Mouse (Mus musculus) bone marrow, adult 2 months (tissue): ENCODE measurements at regions not wholly inside any gene's neighbourhood (a gene's known extent, or its start where the extent isn't known, plus 50 kb on each side); places are given as distances from the start of the nearest gene placed in this dataset.

Source experiments
- CTCF ChIP-seq: fragments of 200-500 bp; IDR thresholded peaks from 2 replicates; pipeline ENCODE4 v1.5.1; 2011; ENCODE audit warnings: low read length, control low read depth; ENCODE audit not compliant: control insufficient read depth, insufficient read depth
- POLR2A ChIP-seq: fragments of 200-500 bp; IDR thresholded peaks from 2 replicates; pipeline ENCODE4 v1.6.1; 2011; ENCODE audit warnings: low read depth, mild to moderate bottlenecking, control low read depth, low read length, borderline replicate concordance; ENCODE audit not compliant: control insufficient read depth

- TF ChIP-seq CTCF: no peak
- TF ChIP-seq POLR2A: no peak
Observed at GRCm38 (mm10) chr5:121064721-121065120, 54.8 kb upstream of the Rph3a start.
